Mouse (Mus musculus): Measurements from ENCODE around the gene Myo1b. TPM values are rescaled to one million over a fixed set of nuclear protein-coding genes. Genes with fewer than 3 reads are reported as not detected.

The Myo1b gene
- total and polyA plus RNA-seq, 2 experiments from 2014 or later, result 47.4 to 53.0 TPM

DNA sequence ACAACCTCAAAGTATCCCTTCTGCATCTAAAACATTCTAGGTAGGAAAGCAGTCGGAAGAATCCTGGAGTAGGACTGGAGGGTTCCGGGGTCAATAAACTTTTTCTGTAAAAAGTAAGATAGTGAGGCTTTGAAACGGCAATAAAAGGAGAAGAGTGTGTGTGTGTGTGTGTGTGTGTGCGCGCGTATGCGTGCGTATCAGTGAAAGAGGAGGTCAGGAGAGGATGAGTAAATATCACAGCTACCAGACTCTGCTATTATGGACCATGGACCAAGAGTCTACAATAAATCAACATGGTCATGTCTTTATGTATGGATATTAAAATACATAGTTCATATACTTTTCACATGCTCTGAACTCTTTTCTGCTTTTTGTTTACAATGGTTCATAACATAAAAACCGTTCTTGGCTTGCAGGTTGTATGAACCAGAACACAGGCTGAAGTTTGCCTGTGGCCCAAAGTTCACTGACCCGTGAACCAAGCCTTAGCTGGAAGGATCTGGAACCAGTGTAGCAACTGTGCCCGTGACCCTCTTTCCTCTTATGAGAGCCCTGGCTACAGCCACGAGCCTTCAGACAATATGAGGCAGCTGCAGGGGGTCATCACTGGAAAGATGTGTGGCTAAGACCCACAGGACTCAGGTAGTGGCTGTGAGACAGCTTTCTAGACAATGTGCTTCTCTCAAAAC, 145.9 kb downstream of the Myo1b start:
- ATAC-seq, result no peak
- Histone ChIP-seq H3K36me3 (ENCODE audit: insufficient read depth) (peaks cover 25% of the 10 kb centered on the region; the same call in 1 of the 2 replicates), H3K27ac (ENCODE audit: low read depth, low read length) (no peak overlapping the region), H3K4me2 (ENCODE audit: low read depth) (no peak overlapping the region), H3K9ac (no peak overlapping the region), H3K9me3 (ENCODE audit: low read length) (no peaks in the 10 kb centered on the region), H3K4me3 (ENCODE audit: low read depth, low read length) (no peak overlapping the region), H3K4me1 (ENCODE audit: insufficient read depth) (no peaks in the 10 kb centered on the region), H3K27me3 (ENCODE audit: insufficient read depth, low read length) (no peaks in the 10 kb centered on the region)
- WGBS, result 88% methylated on average over 12 of the region's 12 CpGs
- no peak for TF ChIP-seq CTCF (IDR thresholded peaks at IDR 0.05; ENCODE audit: low read depth)
- no peak for DNase-seq

DNA sequence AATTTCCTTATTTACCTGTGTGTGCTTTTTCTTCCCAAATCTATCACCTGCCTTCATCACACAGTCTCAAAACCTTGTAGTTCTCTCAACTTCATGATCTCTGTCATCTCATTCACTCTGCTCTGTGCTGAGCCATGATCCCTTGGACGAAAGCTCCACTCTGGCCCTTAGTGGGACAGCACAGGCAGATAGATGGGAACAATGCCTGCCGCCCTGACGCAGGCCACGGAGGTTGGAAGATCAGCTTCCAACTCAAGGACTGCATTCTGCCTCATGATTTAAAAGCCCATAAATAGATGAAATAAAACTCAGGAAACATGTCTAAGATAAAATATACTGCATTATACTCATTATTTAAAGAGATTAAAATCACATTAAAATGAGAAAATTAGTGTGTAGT, 149.6 kb downstream of the Myo1b start:
- Histone ChIP-seq H3K27ac (ENCODE audit: low read depth, low read length) (no peak overlapping the region), H3K4me3 (ENCODE audit: low read depth, low read length) (no peak overlapping the region), H3K36me3 (ENCODE audit: insufficient read depth) (peaks cover 14% of the 10 kb centered on the region), H3K9me3 (ENCODE audit: low read length) (no peaks in the 10 kb centered on the region), H3K27me3 (ENCODE audit: insufficient read depth, low read length) (no peaks in the 10 kb centered on the region), H3K9ac (no peak overlapping the region), H3K4me2 (ENCODE audit: low read depth) (no peak overlapping the region), H3K4me1 (ENCODE audit: insufficient read depth) (no peaks in the 10 kb centered on the region)
- ATAC-seq (no peak), DNase-seq (no peak)
- no peak for TF ChIP-seq CTCF (IDR thresholded peaks at IDR 0.05; ENCODE audit: low read depth)
- 92% methylated on average over 4 of the region's 4 CpGs for WGBS

DNA sequence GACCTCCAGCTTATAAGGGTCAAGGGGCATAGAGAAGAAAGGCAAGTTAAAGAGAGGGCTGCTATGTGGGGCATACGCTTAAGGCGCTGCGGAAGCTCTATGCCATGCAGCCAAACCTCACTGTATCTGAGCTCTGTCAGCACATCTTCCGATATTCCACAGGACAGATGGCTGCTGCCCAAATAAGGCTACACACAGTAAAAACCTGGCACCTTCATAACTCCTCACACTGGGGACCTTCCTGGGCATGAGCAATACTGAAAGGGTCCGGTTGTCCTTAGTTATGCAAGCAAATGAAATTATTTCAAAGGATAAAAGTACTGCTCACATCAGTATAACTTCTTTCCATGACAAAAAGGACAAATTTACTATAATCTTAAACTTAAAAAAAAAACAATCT, 150.7 kb downstream of the Myo1b start:
- Histone ChIP-seq H3K27me3 (ENCODE audit: insufficient read depth, low read length) (no peaks in the 10 kb centered on the region), H3K27ac (ENCODE audit: low read depth, low read length) (no peak overlapping the region), H3K9ac (no peak overlapping the region), H3K36me3 (ENCODE audit: insufficient read depth) (peaks cover 21% of the 10 kb centered on the region), H3K9me3 (ENCODE audit: low read length) (no peaks in the 10 kb centered on the region), H3K4me3 (ENCODE audit: low read depth, low read length) (no peak overlapping the region), H3K4me1 (ENCODE audit: insufficient read depth) (no peaks in the 10 kb centered on the region), H3K4me2 (ENCODE audit: low read depth) (no peak overlapping the region)
- WGBS, result 78% methylated on average over 5 of the region's 5 CpGs
- TF ChIP-seq CTCF (IDR thresholded peaks at IDR 0.05; ENCODE audit: low read depth), result no peak
- no peak for DNase-seq
- ATAC-seq, result no peak

DNA sequence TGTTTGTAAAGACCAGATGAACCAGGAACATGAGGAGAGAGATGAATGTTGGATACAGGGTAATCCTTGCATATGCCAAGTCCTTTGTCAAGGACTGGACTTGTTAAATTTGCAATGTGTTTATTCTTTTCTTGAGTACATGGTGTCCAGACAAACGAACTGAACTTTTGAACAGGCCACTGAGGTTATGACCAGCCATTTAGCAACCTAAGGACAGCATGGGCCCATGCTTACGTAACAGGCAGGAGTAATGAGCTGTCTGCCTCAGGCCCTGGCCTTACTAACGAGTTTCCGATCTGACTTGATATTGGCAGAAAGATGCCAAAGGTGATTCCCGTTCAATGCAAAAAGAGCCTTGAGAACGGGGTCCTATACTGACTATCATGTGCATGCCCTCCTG, 156.2 kb downstream of the Myo1b start:
- 64% methylated on average over 6 of the region's 6 CpGs for WGBS
- no peak overlapping the region for H3K4me3 ChIP-seq (ENCODE audit: low read depth, low read length)

GRCm38 (mm10) chr1:51758326-51759109, 157.4 kb downstream of the Myo1b start:
- Histone ChIP-seq H3K4me1 (ENCODE audit: insufficient read depth) (no peaks in the 10 kb centered on the region), H3K36me3 (ENCODE audit: insufficient read depth) (peaks cover 40% of the 10 kb centered on the region), H3K27ac (ENCODE audit: low read depth, low read length) (no peak overlapping the region), H3K9me3 (ENCODE audit: low read length) (no peaks in the 10 kb centered on the region), H3K4me3 (ENCODE audit: low read depth, low read length) (no peak overlapping the region), H3K9ac (no peak overlapping the region), H3K27me3 (ENCODE audit: insufficient read depth, low read length) (no peaks in the 10 kb centered on the region), H3K4me2 (ENCODE audit: low read depth) (no peak overlapping the region)
- TF ChIP-seq CTCF (IDR thresholded peaks at IDR 0.05; ENCODE audit: low read depth), result no peak
- ATAC-seq (no peak), DNase-seq (no peak)
- 74% methylated on average over 15 of the region's 15 CpGs for WGBS

More for the DNA sequence above, 156.2 kb downstream of the Myo1b start:
- H3K4me2 ChIP-seq (ENCODE audit: low read depth), result no peak overlapping the region
- no peak for TF ChIP-seq CTCF (IDR thresholded peaks at IDR 0.05; ENCODE audit: low read depth)
- H3K9me3 ChIP-seq (ENCODE audit: low read length), result no peaks in the 10 kb centered on the region
- H3K36me3 ChIP-seq (ENCODE audit: insufficient read depth), result peaks cover 34% of the 10 kb centered on the region
- H3K9ac ChIP-seq, result no peak overlapping the region
- DNase-seq, result no peak
- no peak overlapping the region for H3K27ac ChIP-seq (ENCODE audit: low read depth, low read length)
- H3K4me1 ChIP-seq (ENCODE audit: insufficient read depth), result no peaks in the 10 kb centered on the region
- no peaks in the 10 kb centered on the region for H3K27me3 ChIP-seq (ENCODE audit: insufficient read depth, low read length)
- ATAC-seq, result no peak

DNA sequence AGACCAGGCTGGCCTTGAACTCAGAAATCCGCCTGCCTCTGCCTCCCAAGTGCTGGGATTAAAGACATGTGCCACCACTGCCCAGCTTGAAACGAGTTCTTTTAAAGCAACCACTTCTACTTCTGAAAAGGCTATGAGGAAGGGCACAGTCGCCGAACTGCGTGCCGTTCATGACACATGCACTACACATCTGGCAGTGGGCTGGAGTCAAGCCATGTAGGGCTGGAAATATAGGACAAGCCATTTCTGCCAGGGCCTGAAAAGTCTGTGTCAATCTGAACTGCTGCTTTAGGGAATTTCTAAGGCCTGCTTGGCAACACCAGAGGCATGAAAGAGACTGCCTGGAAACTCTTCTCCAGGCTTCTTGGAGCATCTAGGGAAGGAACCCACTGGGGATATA, 162.2 kb downstream of the Myo1b start:
- 93% methylated on average over 6 of the region's 6 CpGs for WGBS
- Histone ChIP-seq H3K9ac (no peak overlapping the region), H3K27ac (ENCODE audit: low read depth, low read length) (no peak overlapping the region), H3K4me3 (ENCODE audit: low read depth, low read length) (no peak overlapping the region), H3K4me2 (ENCODE audit: low read depth) (no peak overlapping the region), H3K36me3 (ENCODE audit: insufficient read depth) (peaks cover 20% of the 10 kb centered on the region), H3K27me3 (ENCODE audit: insufficient read depth, low read length) (no peaks in the 10 kb centered on the region), H3K4me1 (ENCODE audit: insufficient read depth) (no peaks in the 10 kb centered on the region), H3K9me3 (ENCODE audit: low read length) (no peaks in the 10 kb centered on the region)
- DNase-seq, result no peak
- no peak for TF ChIP-seq CTCF (IDR thresholded peaks at IDR 0.05; ENCODE audit: low read depth)
- no peak for ATAC-seq

GRCm38 (mm10) chr1:51751006-51751405, 164.9 kb downstream of the Myo1b start:
- Histone ChIP-seq H3K36me3 (ENCODE audit: insufficient read depth) (peaks cover 23% of the 10 kb centered on the region), H3K9ac (no peak overlapping the region), H3K9me3 (ENCODE audit: low read length) (no peaks in the 10 kb centered on the region), H3K4me3 (ENCODE audit: low read depth, low read length) (no peak overlapping the region), H3K4me1 (ENCODE audit: insufficient read depth) (no peaks in the 10 kb centered on the region), H3K27ac (ENCODE audit: low read depth, low read length) (no peak overlapping the region), H3K4me2 (ENCODE audit: low read depth) (no peak overlapping the region), H3K27me3 (ENCODE audit: insufficient read depth, low read length) (no peaks in the 10 kb centered on the region)
- 60% methylated on average over 10 of the region's 10 CpGs for WGBS
- TF ChIP-seq CTCF (IDR thresholded peaks at IDR 0.05; ENCODE audit: low read depth), result no peak
- ATAC-seq (no peak), DNase-seq (no peak)
